Mouse (Mus musculus): ENCODE data around the gene Wnk4. TPM values are rescaled to one million over a fixed set of nuclear protein-coding genes. Genes with fewer than 3 reads are reported as not detected.
A peak's percentile ranks its signal among the peaks of the same experiment; 100 is the strongest.

The Wnk4 gene
- polyA plus RNA-seq (2015; fragmentation: Nextera tagmentation; extraction: Ambion mirVana) = 12.3 and 12.7 TPM in 2 replicates

- peak; percentile 90 for ATAC-seq
- Histone ChIP-seq H3K9ac (peak within 1 kb of the TSS; percentile 81), H3K27ac (peak within 1 kb of the TSS; percentile 90), H3K4me3 (replicated peaks) (peak within 1 kb of the TSS; percentile 72), H3K27me3 (replicated peaks) (peaks cover 7% of the 10 kb centered on the region; the same call in 1 of the 2 replicates), H3K4me1 (replicated peaks) (peaks cover 46% of the 10 kb centered on the region), H3K4me2 (replicated peaks) (peak within 1 kb of the TSS; percentile 97), H3K9me3 (no peaks in the 10 kb centered on the region), H3K36me3 (peaks cover 13% of the 10 kb centered on the region)
- WGBS = under 1% methylated on average over 43 of the region's 43 CpGs
These were observed at the start of gene Wnk4 for GRCm38 (mm10) chr11:101259948-101260825. Wnk4 (plus strand) TSS chr11:101260567.

GRCm38 (mm10) chr11:101211970-101212369 lies 48.4 kb upstream of the Wnk4 start:
- ATAC-seq = peak; percentile 71
- no peak overlapping the region for H3K9ac ChIP-seq
- H3K4me1 ChIP-seq (replicated peaks) = no peaks in the 10 kb centered on the region
- H3K27ac ChIP-seq = no peak overlapping the region
- no peak overlapping the region for H3K4me2 ChIP-seq (replicated peaks)
- H3K4me3 ChIP-seq (replicated peaks) = no peak overlapping the region
- no peaks in the 10 kb centered on the region for H3K27me3 ChIP-seq (replicated peaks)
- H3K36me3 ChIP-seq = peaks cover 22% of the 10 kb centered on the region
- no peaks in the 10 kb centered on the region for H3K9me3 ChIP-seq
- 30% methylated on average over 3 of the region's 3 CpGs for WGBS

GRCm38 (mm10) chr11:101216936-101217335 lies 43.4 kb upstream of the Wnk4 start:
- ATAC-seq = no peak
- Histone ChIP-seq H3K27me3 (replicated peaks) (no peaks in the 10 kb centered on the region), H3K4me2 (replicated peaks) (no peak overlapping the region), H3K36me3 (peaks cover 12% of the 10 kb centered on the region; the same call in 1 of the 2 replicates), H3K4me1 (replicated peaks) (0 out of 2 replicates have a peak, but pooled peaks cover 5% of the 10 kb centered on the region), H3K27ac (no peak overlapping the region), H3K4me3 (replicated peaks) (no peak overlapping the region), H3K9ac (no peak overlapping the region), H3K9me3 (no peaks in the 10 kb centered on the region)
- 92% methylated on average over 5 of the region's 5 CpGs for WGBS

- Histone ChIP-seq H3K27me3 (replicated peaks) (no peaks in the 10 kb centered on the region), H3K9ac (no peak overlapping the region), H3K27ac (no peak overlapping the region), H3K9me3 (no peaks in the 10 kb centered on the region), H3K36me3 (peaks cover 7% of the 10 kb centered on the region; the same call in 1 of the 2 replicates), H3K4me1 (replicated peaks) (0 out of 2 replicates have a peak, but pooled peaks cover 5% of the 10 kb centered on the region), H3K4me2 (replicated peaks) (no peak overlapping the region), H3K4me3 (replicated peaks) (no peak overlapping the region)
- no peak for ATAC-seq
- 88% methylated on average over 10 of the region's 10 CpGs for WGBS
These were observed 41.8 kb upstream of the Wnk4 start for GRCm38 (mm10) chr11:101218436-101219055.

- Histone ChIP-seq H3K4me1 (replicated peaks) (peaks cover 16% of the 10 kb centered on the region), H3K4me3 (replicated peaks) (no peak overlapping the region), H3K9ac (no peak overlapping the region), H3K9me3 (no peaks in the 10 kb centered on the region), H3K27me3 (replicated peaks) (no peaks in the 10 kb centered on the region), H3K27ac (peak overlapping the region; percentile 55), H3K36me3 (0 out of 2 replicates have a peak, but pooled peaks cover 4% of the 10 kb centered on the region), H3K4me2 (replicated peaks) (no peak overlapping the region)
- WGBS = 26% methylated on average over 2 of the region's 2 CpGs
- ATAC-seq = peak; percentile 65; the same call in 1 of the 2 replicates
These were observed 39.5 kb upstream of the Wnk4 start for GRCm38 (mm10) chr11:101220853-101221252.

GRCm38 (mm10) chr11:101221306-101221986 lies 38.9 kb upstream of the Wnk4 start:
- H3K9ac ChIP-seq = no peak overlapping the region
- no peak for ATAC-seq

GRCm38 (mm10) chr11:101224337-101224736 lies 36.0 kb upstream of the Wnk4 start:
- ATAC-seq = no peak
- Histone ChIP-seq H3K9ac (no peak overlapping the region), H3K4me3 (replicated peaks) (no peak overlapping the region), H3K27me3 (replicated peaks) (no peaks in the 10 kb centered on the region), H3K4me1 (replicated peaks) (peaks cover 19% of the 10 kb centered on the region), H3K9me3 (no peaks in the 10 kb centered on the region), H3K36me3 (no peaks in the 10 kb centered on the region), H3K27ac (no peak overlapping the region), H3K4me2 (replicated peaks) (no peak overlapping the region)
- WGBS = 85% methylated on average over 3 of the region's 3 CpGs

More at GRCm38 (mm10) chr11:101221306-101221986, 38.9 kb upstream of the Wnk4 start:
- no peaks in the 10 kb centered on the region for H3K27me3 ChIP-seq (replicated peaks)
- H3K36me3 ChIP-seq = 0 out of 2 replicates have a peak, but pooled peaks cover under 1% of the 10 kb centered on the region
- WGBS = 68% methylated on average over 8 of the region's 8 CpGs
- H3K9me3 ChIP-seq = no peaks in the 10 kb centered on the region
- no peak overlapping the region for H3K4me2 ChIP-seq (replicated peaks)
- peak overlapping the region; percentile 55; the same call in 1 of the 2 replicates for H3K27ac ChIP-seq
- no peak overlapping the region for H3K4me3 ChIP-seq (replicated peaks)
- H3K4me1 ChIP-seq (replicated peaks) = peaks cover 17% of the 10 kb centered on the region

GRCm38 (mm10) chr11:101225331-101226064 lies 34.9 kb upstream of the Wnk4 start:
- peak overlapping the region; percentile 33; the same call in 1 of the 2 replicates for H3K27ac ChIP-seq
- WGBS = 18% methylated on average over 25 of the region's 25 CpGs
- peak overlapping the region; percentile 69 for H3K4me3 ChIP-seq (replicated peaks)
- no peak for ATAC-seq
- H3K9me3 ChIP-seq = no peaks in the 10 kb centered on the region
- H3K4me2 ChIP-seq (replicated peaks) = peak overlapping the region; percentile 79
- no peaks in the 10 kb centered on the region for H3K36me3 ChIP-seq
- peak overlapping the region; percentile 70 for H3K9ac ChIP-seq
- H3K4me1 ChIP-seq (replicated peaks) = peaks cover 31% of the 10 kb centered on the region
- no peaks in the 10 kb centered on the region for H3K27me3 ChIP-seq (replicated peaks)

GRCm38 (mm10) chr11:101226065-101226701 lies 34.2 kb upstream of the Wnk4 start, which contains the start of gene Ezh1:
Ezh1 (minus strand) TSS chr11:101226463.
- 1% methylated on average over 56 of the region's 56 CpGs for WGBS
- Histone ChIP-seq H3K9ac (peak within 1 kb of the TSS; percentile 70), H3K36me3 (no peaks in the 10 kb centered on the region), H3K4me1 (replicated peaks) (peaks cover 34% of the 10 kb centered on the region), H3K4me3 (replicated peaks) (peak within 1 kb of the TSS; percentile 69), H3K27me3 (replicated peaks) (no peaks in the 10 kb centered on the region), H3K9me3 (no peaks in the 10 kb centered on the region), H3K27ac (peak within 1 kb of the TSS; percentile 33; the same call in 1 of the 2 replicates), H3K4me2 (replicated peaks) (peak within 1 kb of the TSS; percentile 79)
- peak; percentile 98 for ATAC-seq

GRCm38 (mm10) chr11:101229361-101229900 lies 30.9 kb upstream of the Wnk4 start:
- ATAC-seq = no peak
- Histone ChIP-seq H3K4me3 (replicated peaks) (no peak overlapping the region), H3K36me3 (no peaks in the 10 kb centered on the region), H3K27ac (peak overlapping the region; percentile 84), H3K4me1 (replicated peaks) (peaks cover 45% of the 10 kb centered on the region), H3K27me3 (replicated peaks) (no peaks in the 10 kb centered on the region), H3K9ac (no peak overlapping the region), H3K9me3 (no peaks in the 10 kb centered on the region), H3K4me2 (replicated peaks) (0 out of 2 replicates have a peak overlapping the region, but pooled peaks have one; percentile 56)
- WGBS = 47% methylated on average over 8 of the region's 8 CpGs

All from intestine, embryonic 15.5 days (tissue).